ENCODE assay signal across 9 mouse cellular contexts in the genomic region with DNA sequence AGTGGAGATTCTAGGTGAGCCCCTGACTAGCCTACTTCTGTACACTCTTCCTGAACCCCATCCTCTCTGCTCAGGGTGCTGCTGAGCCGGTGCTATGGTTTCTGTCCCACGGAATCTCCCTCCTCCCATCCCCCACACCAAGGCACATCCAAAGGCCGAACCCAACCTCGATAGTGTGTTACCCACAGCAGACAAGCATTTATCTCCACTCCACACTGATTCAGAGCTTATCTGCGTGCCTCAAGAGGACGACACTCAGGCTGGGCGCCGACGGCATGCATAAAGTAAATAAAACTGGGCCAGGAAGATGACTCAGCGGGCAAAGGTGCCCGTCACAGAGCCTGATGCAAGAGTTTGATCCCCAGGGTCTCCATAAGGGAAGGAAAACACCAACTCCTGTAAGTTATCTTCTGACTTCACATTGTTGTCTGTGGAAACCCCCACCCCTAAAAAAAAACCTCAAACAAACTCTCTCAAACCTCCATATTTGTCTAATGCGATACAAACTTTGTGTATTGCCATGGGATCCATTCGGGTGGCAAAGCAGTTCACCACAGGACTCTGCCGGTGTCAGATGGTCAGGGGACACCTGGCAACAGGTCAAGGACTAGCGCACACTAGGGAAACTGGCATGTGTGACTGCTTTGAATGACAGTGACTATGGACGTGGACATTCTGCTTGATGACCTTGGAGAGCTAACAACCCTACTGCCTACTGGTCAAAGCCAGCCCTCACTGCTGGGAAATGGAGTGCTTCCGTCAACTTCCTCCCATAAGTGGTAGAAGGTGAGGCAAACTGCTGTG. TPM values are rescaled to one million over a fixed set of nuclear protein-coding genes. Genes with fewer than 3 reads are reported as not detected.
A peak's percentile ranks its signal among the peaks of the same experiment; 100 is the strongest.
DNase-seq lines count a peak whose midpoint lies in the region; ATAC-seq lines count a peak whose summit lies in the region.
"Had no signal": no experiment of that assay in that cellular context is flagged by ENCODE, and none has a peak within 500 bp of the region (broad histone marks: within the 10 kb centered on the region; RNA-seq: fewer than 3 reads in every experiment).

No protein-coding gene starts in this region.

- peaks cover 40% of the 10 kb centered on the region for H3K4me1 ChIP-seq in liver, embryonic 16.5 days (ENCODE audit: control insufficient read depth, low read depth, low read length)
- peaks cover 9% of the 10 kb centered on the region; the same call in 1 of the 2 replicates for H3K4me1 ChIP-seq in neural tube, embryonic 15.5 days
- no peaks in the 10 kb centered on the region for H3K4me1 ChIP-seq in midbrain, embryonic 16.5 days (ENCODE audit: control insufficient read depth, insufficient read depth, low read length)

- H3K27ac ChIP-seq in liver, embryonic 16.5 days (ENCODE audit: low read length) = peak overlapping the region; percentile 97
- H3K27ac ChIP-seq in neural tube, embryonic 15.5 days (replicated peaks) = no peak overlapping the region
- no peak overlapping the region for H3K27ac ChIP-seq in midbrain, embryonic 16.5 days (ENCODE audit: low read length)

- 25% methylated on average over 17 of the region's 17 CpGs for WGBS in liver, embryonic 16.5 days (ENCODE audit: insufficient replicate concordance)
- WGBS in neural tube, embryonic 15.5 days = 94% methylated on average over 17 of the region's 17 CpGs
- 94% methylated on average over 17 of the region's 17 CpGs for WGBS in midbrain, embryonic 16.5 days

- no peaks in the 10 kb centered on the region for H3K9me3 ChIP-seq in liver, embryonic 16.5 days (replicated peaks; ENCODE audit: control insufficient read depth, low read length)
- no peaks in the 10 kb centered on the region for H3K9me3 ChIP-seq in neural tube, embryonic 15.5 days (replicated peaks)
- H3K9me3 ChIP-seq in midbrain, embryonic 16.5 days (replicated peaks; ENCODE audit: control insufficient read depth, low read length, poor library complexity, severe bottlenecking) = no peaks in the 10 kb centered on the region

- intact Hi-C loops in gastrocnemius, postnatal 14 days (cut with DNase I; ENCODE audit: low total_unique reads) = no loop called here

- peak overlapping the region; percentile 65 for H3K9ac ChIP-seq in liver, embryonic 16.5 days (ENCODE audit: low read depth, low read length)
- no peak overlapping the region for H3K9ac ChIP-seq in neural tube, embryonic 15.5 days (replicated peaks)
- H3K9ac ChIP-seq in midbrain, embryonic 16.5 days (ENCODE audit: low read depth, low read length) = no peak overlapping the region

- peak overlapping the region; percentile 23 for H3K4me3 ChIP-seq in liver, embryonic 16.5 days (ENCODE audit: low read depth, low read length)
- no peak overlapping the region for H3K4me3 ChIP-seq in neural tube, embryonic 15.5 days (replicated peaks)
- no peak overlapping the region for H3K4me3 ChIP-seq in midbrain, embryonic 16.5 days (ENCODE audit: low read depth, low read length)

- no peaks in the 10 kb centered on the region for H3K27me3 ChIP-seq in liver, embryonic 16.5 days (ENCODE audit: control insufficient read depth, insufficient read depth, low read depth, low read length)
- no peaks in the 10 kb centered on the region for H3K27me3 ChIP-seq in neural tube, embryonic 15.5 days (replicated peaks)
- H3K27me3 ChIP-seq in midbrain, embryonic 16.5 days (ENCODE audit: control insufficient read depth, insufficient read depth, low read depth, low read length) = no peaks in the 10 kb centered on the region

- peaks cover 62% of the 10 kb centered on the region for H3K36me3 ChIP-seq in liver, embryonic 16.5 days (ENCODE audit: control insufficient read depth, insufficient read depth)
- peaks cover 72% of the 10 kb centered on the region for H3K36me3 ChIP-seq in neural tube, embryonic 15.5 days
- peaks cover 13% of the 10 kb centered on the region for H3K36me3 ChIP-seq in midbrain, embryonic 16.5 days (ENCODE audit: control insufficient read depth, insufficient read depth, low read length)

- ATAC-seq in liver, embryonic 16.5 days (ENCODE audit: low read depth) = peak; percentile 99
- no peak for ATAC-seq in frontal cortex, adult (ENCODE audit: low TSS enrichment)
- no peak for ATAC-seq in neural tube, embryonic 15.5 days (ENCODE audit: low FRiP score)
- no peak for ATAC-seq in midbrain, embryonic 16.5 days

- H3K4me2 ChIP-seq in liver, embryonic 16.5 days (ENCODE audit: low read depth, low read length) = peak overlapping the region; percentile 62
- H3K4me2 ChIP-seq in neural tube, embryonic 15.5 days = no peak overlapping the region
- H3K4me2 ChIP-seq in midbrain, embryonic 16.5 days (ENCODE audit: low read length) = no peak overlapping the region

- DNase-seq in 3134 (ENCODE audit: extremely low read depth, insufficient read length, low spot score) = peak; percentile 63
- peak; percentile 77 for DNase-seq in NIH3T3 (ENCODE audit: low read depth)
- peak; percentile 54 for DNase-seq in gastrocnemius, postnatal 14 days
- no peak for DNase-seq in embryo, embryonic 10 days (ENCODE audit: low spot score)
- DNase-seq: kidney, postnatal 36 days had no signal

RNA-seq across cellular contexts. Expression of a gene that starts 24.1 kb away (rescaled TPM):
- over 10,000 TPM; 23,393 to 24,139 TPM for total RNA-seq in gastrocnemius, postnatal 14 days (2021)
- 122 and 145 TPM in 2 replicates for polyA plus RNA-seq in liver, embryonic 16.5 days (2015; fragmentation: Nextera tagmentation; extraction: Ambion mirVana)
- polyA plus RNA-seq in neural tube, embryonic 15.5 days (2015; fragmentation: Nextera tagmentation; extraction: Ambion mirVana) = 230 and 300 TPM in 2 replicates
- 156 and 159 TPM in 2 replicates for polyA plus RNA-seq in midbrain, embryonic 16.5 days (2015; fragmentation: Nextera tagmentation; extraction: Ambion mirVana)

RNA-seq across cellular contexts. Expression of a gene that starts 49.8 kb away (rescaled TPM):
- total RNA-seq in gastrocnemius, postnatal 14 days (2021) = 10 to 100 TPM; 21.3 to 21.6 TPM
- polyA plus RNA-seq in liver, embryonic 16.5 days (2015; fragmentation: Nextera tagmentation; extraction: Ambion mirVana) = 3.6 and 4.4 TPM in 2 replicates
- 12.4 and 12.7 TPM in 2 replicates for polyA plus RNA-seq in neural tube, embryonic 15.5 days (2015; fragmentation: Nextera tagmentation; extraction: Ambion mirVana)
- 10.2 and 11.1 TPM in 2 replicates for polyA plus RNA-seq in midbrain, embryonic 16.5 days (2015; fragmentation: Nextera tagmentation; extraction: Ambion mirVana)
